Mouse (Mus musculus) thymus, postnatal 25 days (tissue): ENCODE measurements around the gene Ticam1.
A peak's percentile ranks its signal among the peaks of the same experiment; 100 is the strongest.

Experiments used
- DNase-seq: peaks from one replicate; pipeline ENCODE4 v3.0.0; 2022

Gene Ticam1

DNA sequence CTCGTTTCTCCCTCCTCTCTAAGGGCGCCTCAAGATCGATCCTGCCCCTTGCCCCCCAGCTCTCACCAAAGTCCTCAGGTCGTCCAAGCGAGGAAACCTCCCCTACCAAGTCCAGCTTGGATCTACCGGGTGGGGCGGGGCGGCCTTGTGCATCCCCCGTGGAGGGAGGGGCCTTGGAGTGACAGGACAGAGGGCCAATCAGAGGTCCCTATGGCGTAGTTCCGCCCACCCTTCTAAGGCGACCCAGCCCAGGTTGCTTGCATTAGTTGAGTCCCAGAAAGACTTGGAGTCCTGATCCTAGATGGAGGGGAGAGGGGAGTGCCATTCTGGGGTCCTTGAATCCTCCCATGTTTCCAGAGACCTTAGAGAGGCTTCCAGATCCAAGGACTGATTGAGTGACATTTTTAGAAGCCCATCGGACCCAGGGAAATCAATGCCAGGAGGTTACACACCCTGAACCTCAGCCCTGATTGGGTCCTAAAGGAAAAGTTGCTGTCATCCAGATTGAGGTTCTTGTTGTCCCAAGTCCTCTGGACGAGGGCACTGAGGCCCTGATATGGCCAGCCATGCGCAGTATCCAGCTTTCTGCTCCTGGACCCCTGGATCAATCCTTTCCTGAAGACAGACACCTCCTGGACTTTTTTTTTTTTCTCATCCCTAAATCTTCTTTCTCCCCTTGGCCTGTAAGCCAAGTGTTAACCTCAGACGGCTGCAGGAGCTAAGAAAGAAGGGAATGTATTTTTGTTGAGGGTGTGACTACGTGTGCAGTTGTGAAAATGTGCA lies 14.0 kb upstream of the Ticam1 start:
- DNase-seq: peak; percentile 97

DNA sequence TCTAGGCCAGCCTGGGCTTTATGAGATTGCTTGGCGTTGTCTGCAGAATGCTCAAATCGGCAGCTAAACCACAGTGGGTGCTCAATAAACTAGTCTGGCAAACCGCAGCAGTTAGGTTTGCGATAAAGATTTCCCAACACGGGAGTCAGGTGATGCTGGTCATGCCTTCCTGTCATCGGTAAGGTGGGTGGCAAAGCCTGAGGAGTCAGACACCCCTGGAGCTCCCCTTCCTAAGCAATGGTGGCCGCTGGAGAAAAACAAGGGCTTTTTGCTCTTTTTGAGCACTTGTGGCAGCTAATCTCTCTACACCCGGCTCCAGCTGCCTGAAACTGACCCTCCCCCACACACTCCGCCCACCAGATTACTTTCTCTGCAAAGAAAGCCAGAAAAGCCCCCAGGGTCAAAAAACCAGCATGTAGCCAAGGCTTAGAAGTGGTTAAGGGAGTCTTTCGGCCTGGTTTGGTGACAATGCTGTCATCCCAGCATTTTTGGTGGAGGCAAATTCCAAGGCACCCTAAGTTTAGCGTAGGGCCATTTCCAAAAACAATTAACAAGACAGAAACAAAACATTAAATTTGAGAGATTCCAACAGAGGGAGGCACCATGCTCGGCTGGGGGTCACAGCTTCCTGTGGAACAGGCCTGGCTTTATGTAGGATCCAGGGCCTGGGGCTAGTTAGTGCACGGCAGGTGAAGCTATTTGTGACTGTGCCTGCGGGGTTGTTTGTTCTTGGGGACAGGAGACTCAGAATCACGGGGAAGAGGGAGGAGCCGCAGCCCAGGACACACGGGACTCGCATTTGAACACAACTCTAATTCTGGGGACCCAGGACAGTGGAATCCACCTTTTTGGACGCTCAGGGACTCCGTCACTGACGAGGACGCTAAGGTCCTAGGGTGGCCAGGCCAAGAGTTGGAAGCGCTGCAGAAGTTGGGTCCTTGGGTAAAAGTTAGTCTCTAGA lies 13.1 kb upstream of the Ticam1 start:
- peak; percentile 58 for DNase-seq

DNA sequence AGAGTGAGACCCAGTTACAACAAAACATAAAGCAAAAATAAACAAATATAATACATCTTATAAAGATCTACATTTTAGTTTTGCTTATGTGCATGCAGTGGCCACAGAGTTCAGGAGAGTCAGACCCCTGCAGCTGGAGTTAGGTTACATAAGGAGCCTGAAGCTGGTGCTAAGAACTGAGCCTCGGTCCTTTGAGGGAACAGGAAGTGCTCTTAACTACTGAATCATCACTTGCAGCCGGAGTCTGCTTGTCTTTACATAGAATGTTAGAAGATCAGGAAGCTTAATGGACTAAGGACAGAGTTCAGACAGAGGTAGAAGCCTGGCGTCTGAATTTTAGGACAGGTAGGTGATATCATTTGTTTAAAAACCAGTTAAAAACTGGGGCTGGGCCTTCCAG lies 12.3 kb upstream of the Ticam1 start:
- no peak for DNase-seq

DNA sequence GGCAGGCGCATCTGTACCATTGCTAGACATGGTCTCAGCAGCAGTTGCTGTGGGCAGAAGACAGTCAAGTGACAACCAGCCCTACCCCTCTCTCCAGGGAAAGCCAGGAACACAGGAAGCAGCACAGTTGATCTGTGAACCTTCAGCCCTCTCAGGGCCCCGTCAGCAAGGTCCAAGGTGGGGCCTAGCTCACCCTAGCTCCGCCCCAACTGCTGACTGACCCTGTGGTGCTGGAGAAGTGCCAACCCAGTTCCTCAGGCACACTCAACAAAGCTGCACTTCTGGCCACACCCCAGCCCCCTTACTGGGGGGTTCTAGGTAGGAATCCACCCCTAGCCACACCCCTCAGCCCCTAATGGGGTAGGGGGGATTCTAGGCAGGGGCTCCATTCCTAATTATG lies 11.2 kb upstream of the Ticam1 start:
- no peak for DNase-seq

DNA sequence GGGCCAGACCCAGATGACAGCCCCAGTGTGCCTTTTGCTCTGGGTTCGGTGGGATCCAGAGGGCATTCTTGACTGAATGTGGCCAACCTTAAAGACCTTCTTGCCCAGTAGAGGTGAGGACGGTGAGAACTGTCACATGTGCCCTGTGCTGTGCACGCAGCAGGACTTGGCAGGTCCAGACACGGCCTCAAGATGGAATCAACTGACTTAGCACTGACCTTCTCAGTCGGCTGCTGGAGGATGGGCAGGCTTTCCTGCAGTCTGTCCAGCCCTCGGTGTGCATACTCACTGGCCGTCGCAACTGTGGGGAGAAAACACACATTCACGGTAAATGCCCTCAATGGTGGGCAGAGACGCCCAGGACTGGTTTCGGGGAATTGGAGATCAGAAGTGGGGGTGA lies 9.4 kb upstream of the Ticam1 start:
- no peak for DNase-seq

DNA sequence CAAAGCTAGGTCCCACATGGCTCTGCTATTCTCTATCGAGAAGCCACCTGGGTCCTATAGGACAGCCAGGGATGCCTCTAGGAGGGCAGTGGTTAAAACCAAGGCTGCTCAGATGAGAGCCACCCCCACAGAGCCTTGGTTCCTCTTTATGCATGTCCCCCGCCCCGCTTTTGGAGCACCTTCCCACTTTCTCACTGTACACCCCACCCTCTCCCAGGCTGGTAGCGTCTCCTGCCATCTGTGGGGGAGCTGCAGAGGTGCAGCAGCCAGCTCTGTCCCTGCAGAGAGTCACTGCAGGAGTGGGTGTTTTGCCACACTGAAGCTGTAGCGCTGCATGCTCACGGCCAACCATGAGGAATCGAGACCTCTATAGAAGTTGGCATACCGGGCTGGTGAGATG lies 6.7 kb upstream of the Ticam1 start:
- no peak for DNase-seq

DNA sequence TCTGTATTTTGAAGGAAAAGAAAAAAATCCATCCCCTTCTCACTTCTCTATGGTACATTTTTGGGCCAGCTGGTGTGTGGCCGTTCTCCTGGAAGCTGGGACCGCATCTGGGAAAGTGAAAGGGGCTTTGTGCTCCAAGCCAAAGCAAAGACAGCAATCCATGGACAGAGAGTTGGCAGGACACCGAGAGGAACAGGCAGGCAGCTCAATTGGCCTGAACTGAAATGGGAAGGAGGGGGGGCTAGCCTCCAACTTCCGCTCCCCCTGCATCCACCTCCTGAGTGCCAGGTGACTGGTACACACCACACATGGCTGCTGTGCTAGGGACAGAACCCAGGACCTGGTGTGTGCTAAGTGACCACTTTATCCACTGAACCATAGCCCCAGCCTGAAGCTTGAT lies 6.2 kb upstream of the Ticam1 start:
- no peak for DNase-seq

DNA sequence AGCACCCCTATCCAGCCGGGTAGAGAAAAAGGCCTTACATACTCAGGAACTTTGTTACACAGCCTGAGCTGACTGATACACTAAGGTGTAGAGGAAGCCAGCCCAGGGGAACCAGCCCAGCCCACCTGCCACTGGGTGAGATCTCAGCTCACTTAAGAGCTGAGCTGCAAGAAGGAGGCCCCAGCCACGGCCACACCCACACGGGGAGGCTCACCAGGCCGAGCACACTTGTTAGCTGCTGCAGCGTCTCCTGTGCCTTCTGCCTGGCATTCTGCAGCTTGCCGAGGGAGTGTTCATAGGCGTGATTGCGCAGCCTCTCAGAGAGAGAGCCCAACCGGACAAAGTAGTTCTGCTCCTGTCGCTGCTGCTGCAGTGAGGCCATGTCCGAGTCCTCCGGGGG lies 4.6 kb upstream of the Ticam1 start:
- no peak for DNase-seq

DNA sequence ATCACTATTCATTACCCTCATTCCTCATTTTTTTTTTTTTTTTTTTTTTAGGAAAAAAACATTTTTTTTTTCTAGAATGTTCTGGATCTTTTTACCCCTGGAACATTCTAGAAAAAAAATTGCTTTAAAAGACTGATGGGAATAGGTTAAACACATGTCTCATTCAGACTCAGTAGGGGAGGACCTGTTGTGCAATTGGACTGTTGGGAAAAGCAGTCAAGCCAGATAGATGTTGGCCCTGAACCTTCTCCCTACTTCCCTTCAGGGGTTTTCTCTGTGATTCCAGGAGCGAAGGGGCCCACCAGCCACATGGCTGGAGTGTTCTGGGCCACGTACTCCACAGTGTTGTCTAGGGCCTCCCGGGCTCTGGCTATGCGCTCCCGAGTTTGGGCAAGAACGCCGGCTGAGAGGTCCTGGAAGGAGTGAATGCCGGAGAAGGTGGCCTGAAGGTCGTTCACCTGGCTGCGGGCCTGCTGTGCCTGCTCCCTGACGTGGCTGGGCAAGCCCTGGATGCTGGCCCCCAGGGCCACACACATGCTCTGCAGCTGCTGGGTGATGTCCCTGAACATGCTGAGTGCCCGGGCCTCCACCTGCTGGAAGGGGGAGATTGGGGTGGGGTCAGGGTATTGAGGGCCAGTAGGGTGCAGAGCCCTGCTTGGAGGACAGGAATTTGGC lies 3.0 kb upstream of the Ticam1 start:
- DNase-seq: no peak

DNA sequence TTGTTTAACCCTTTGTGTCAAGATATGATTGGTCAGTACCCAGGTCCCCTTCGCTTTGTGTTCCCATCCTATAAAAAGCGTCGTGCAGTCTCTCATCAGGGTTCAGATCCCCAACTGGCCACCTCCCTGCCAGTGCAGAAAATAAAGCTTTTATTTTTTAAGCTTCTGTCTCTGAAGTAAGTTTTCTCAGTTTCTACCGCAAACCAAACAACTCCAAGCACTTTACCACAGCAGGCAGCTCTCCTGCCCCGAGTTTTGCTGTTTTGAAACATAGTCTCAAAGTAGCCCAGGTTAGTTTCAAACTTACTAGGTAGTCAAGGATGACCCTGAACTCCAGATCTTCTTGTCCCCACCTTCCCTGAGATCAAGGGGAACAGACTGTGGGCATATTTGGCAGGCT lies 1.8 kb upstream of the Ticam1 start:
- DNase-seq: no peak

DNA sequence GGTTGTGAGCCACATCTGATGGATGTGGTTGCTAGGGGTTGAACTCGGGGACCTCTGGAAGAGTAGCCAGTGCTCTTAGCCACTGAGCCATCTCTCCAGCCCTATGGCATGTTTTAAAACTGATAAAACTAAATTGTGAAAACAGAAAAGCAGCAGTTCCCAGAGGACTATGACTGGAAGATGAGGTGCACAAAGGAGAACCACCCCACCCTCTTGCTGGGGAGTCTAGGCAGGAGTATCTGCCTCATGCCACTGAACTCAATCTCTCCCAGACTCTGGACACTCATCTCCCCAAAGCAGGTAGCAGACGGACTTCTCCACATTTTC lies 944 bp upstream of the Ticam1 start:
- peak; percentile 22 for DNase-seq

DNA sequence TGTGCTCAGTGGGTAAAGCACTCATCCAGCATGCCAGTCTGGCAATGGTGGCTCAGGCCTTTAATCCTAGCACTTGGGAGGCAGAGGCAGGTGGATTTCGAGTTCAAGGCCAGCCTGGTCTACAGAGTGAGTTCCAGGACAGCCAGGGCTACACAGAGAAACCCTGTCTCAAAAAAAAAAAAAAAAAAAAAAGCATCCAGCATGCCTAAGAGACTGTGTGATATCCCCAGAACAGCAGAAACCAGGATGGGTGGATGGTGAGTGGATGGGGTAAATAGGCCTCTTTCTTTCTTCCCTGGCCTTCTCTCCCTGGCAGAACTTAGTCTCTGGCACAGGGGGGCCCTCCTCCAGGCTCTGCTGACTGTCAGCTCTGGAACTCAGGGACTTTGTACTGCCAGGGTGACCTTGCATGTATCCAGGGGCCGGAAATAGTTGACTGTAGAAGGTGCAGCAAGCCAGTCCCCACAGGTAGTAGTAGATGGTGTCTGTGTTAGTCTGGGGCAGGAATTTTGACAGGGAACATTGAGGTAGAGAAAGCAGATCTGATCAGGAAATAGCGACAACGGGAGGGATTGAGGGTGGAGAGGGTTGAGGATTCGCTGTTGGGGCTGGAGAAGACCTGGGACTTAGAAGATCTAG lies 625 bp downstream of the Ticam1 start:
- DNase-seq: peak; percentile 27

DNA sequence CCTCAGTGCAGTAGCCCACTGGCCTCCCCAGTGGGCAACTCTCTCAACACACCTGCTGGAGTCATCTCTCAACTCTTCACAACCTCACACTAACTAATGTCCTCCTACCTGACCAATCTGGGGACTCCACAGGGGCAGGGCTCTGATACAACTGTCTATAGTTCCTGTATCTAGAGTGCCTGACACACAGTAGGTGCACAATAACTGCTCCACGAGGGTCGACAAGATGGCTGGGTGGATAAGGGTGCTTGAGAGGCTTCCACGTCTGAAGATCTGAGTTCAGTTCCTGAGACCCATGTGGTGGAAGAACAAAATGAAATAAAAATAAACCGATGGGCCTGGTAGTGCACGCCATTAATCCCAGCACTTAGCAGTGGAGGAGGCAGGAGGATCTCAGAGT lies 2.6 kb downstream of the Ticam1 start:
- DNase-seq: no peak

DNA sequence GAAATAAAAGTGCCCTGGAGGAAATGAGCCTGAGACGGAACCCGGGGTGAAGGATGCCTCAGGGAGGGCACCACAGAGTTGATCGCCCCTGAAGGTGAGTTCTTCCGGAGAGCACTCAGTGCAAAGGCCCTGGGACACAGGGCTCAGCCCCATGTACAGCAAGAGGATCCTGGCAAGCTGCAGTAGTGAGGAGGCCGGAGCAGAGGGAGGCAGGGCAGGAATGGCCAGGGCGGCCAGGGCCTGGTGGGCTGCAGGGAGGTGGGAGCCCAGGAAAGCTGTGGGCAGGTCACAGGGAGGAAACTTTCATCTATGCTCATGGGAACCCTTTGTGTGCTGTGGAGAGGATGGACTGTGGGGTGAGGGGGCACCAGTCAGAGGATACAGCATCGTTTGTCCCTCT lies 3.1 kb downstream of the Ticam1 start:
- DNase-seq: no peak

DNA sequence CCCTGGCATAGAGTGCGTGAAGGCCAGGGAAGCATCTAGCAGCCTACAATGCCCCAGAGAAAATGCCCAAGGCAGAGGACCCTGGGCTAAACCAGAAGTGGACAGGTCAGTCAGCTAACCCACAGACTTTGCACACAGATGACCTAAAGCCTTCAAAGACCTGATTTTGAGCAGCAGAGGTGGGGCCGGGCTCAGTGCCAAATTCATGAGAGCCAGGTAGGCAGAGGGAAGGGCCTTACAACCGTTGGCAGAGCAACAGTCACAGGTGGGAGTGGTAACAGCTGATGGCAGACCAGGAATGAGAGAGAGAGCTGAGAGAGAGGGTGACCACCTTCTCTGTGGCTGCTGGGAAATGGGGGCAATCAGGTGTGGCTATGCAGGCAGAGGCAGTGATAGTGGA lies 3.9 kb downstream of the Ticam1 start:
- DNase-seq: no peak

DNA sequence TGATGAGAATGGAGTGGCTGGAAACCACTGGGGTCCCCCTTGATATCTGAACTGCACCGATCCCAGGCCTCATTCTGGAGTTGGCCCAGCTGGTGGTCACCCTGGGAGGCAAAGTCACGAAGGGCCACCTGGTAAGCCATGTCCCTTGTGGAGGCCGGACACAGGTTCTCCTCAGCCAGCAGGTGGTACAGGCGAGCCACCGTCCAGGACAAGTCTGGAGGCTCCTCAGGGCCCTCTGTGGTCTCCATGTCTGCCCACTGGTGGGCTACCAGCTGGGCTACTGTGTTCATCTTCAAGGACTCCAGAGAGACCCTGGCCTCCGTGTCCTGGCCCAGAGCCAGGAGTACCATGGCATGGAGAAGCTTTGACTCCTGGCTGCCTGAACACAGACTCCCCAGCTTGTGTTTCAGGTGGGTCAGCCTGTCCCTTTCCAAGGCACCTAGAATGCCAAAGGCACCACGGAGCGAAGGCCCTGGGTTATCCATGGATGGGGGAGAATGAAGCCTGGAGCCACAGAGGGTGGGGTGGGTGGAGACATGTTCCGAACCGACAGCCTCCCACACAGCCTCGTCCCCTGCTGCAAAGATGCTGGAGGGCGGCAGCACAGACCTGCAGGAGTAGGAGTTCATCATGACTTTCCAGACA lies 4.9 kb downstream of the Ticam1 start:
- DNase-seq: no peak

DNA sequence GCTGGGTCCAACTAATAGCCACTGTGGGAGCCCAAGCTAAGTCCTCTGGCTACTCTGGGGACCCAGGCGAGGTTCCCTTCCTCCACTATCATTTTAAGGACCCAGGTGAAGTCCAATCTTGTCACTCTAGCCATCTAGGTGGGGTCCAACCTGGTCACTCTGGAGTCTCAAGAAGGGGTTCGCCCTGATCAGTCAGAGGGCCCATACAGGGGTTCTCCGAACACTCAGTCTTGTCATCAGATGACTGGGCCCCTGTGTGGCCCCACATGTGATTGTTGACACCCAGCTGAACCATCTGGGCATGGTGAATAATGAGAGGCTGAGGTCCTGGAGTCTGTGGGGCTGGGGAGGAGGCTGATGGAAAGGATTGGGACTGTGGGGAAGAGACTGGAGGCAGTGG lies 6.8 kb downstream of the Ticam1 start:
- DNase-seq: no peak

DNA sequence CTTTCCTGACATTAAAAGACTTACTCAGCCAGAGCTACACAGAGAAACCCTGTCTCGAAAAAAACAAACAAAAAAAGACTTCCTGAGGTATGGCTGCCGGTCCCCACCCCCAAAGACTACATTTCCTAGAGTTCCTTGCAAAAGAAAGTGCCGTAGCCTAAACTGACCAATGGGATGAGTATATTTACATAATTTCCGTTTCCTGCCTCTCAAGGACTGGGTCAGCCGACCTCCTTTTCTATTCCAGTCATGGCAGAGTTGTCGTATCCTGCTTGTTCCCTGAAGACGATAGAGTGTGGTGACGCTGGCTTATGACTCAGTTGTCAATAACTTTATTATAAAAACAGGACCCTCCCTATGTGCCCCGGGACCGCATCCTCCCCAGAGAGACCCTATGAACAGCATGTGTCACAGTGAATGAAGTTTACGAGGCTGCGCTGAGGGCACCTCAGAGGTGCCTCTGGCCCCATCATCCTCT lies 7.4 kb downstream of the Ticam1 start:
- DNase-seq: peak; percentile 63

DNA sequence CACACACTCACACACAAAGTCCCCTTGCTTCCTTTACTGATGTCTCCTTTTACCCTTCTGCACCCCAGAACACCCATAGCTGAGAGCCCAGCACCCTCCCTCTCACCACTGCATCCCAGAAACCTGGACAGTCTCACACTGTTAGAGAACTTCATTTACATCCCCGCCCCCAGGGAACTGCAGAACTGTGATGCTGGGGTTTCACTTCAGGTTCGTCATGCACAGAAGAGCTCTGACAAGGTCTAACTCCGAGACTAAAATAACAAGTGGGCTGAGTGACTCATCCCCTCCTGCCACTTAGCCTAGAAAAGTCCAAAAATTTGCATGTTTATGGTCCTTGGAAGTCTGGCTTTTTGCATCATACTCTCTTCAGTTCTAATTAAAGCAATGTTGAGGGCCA lies 10.3 kb downstream of the Ticam1 start:
- DNase-seq: no peak

DNA sequence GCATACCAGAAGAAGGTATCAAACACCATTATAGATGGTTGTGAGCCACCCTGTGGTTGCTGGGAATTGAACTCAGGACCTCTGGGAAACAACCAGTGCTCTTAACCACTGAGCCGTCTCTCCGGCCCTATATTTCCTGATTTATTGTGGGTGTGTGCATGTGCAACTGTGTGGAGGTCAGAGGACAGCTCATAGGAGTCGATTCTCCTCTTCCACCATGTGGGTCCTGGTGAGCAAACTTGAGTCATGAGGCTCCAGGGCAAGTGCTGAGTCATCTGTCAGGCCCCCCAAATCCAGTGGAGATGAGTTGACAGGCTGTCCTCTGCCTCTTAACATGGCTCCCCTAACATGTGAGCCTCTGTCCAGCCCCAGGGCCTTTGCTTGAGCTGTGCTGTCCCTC lies 10.7 kb downstream of the Ticam1 start:
- DNase-seq: no peak

DNA sequence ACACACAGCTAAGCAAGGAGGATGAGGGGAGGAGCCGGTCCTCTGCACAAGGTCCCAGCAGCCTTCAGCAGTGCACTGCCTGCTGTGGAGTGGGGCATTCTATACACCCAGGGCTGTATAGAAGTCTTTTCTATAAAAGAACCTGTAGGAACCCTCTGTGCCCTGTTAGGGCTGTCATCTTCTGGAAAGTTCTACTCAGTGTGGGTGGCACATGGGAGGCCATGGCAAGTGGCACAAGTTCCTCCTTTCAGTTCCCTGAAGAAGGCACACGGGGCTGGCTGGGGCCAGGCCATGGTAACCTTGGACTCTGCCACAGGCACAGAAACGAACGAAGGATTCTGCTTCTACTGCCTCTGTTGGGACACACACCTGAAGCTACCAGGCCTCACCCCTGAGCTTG lies 11.6 kb downstream of the Ticam1 start:
- DNase-seq: no peak

DNA sequence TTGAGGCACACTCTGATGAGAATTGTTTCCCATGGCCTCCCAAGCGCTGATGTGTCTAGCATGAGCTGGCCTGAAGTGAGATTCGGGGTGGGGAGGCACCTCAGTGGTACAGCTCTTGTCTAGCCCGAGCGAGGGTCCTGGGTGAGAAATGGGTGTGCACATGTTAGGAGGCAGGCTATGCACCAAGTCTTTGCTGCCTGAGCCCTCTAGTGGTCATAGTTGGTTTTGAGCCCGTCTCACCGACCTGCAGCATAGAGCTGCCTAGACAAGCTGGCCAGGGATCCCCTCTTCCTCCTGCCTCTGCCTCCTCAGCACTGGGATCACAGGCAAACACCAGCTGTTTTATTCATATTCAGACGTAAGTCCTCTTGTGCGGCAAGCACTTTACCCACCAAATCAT lies 12.6 kb downstream of the Ticam1 start:
- DNase-seq: peak; percentile 80

DNA sequence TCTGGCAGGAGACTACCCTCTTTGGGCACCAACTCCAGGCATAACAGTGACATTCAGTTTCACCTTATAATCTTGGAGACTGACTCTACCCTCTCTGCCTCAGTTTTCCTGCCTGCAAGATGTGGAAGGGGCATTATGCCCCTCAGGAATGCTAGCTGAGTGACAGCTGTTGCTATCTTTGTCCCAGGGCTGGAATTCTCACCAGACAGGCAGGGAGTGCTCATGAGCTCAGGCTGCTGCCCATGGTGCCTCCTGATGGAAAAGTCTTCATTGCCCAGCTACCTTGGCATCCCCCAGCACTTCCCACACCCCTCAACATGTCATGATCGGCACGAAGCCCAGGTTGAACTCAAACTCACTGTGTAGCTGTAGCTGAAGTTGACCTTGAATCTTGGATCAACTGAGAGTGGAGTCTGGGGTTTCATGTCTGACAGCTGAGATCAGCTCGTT lies 13.9 kb downstream of the Ticam1 start:
- no peak for DNase-seq
